Mouse (Mus musculus): ENCODE measurements around the gene Mid1. TPM values are rescaled to one million over a fixed set of nuclear protein-coding genes. Genes with fewer than 3 reads are reported as not detected.

Gene Mid1
- polyA plus RNA-seq, 1 experiment from 2014 or later = 6.7 TPM

DNA sequence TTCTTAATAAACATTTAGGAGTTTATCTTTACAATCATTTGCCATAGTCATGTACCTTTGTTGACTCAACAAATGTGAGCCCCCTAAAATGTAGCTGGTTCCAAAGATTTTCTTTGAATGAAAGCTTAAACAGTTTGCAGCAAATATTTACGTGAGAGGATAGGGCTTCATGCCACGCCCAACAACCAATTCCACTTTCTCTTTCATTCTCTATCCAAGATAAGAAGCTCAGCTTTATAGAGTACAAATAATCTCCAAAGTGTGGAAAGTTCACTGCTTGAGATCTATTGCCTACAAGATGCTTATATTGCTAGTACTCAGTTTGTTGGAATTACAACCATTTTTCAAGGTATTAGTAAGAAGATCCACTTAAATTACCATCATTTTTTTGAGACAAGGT lies 207.6 kb downstream of the Mid1 start:
- ATAC-seq (ENCODE audit: borderline replicate concordance, extremely low read depth, low FRiP score, low TSS enrichment) = no peak
- 66% methylated on average over 2 of the region's 2 CpGs for WGBS
- Histone ChIP-seq H3K27ac (no peak overlapping the region), H3K4me3 (no peak overlapping the region), H3K36me3 (no peaks in the 10 kb centered on the region), H3K9ac (no peak overlapping the region), H3K9me3 (no peaks in the 10 kb centered on the region), H3K4me1 (no peaks in the 10 kb centered on the region), H3K4me2 (no peak overlapping the region), H3K27me3 (peaks cover 3% of the 10 kb centered on the region; the same call in 1 of the 2 replicates)

- no peak overlapping the region for H3K4me3 ChIP-seq
- H3K4me1 ChIP-seq = no peaks in the 10 kb centered on the region
- H3K27ac ChIP-seq = no peak overlapping the region
- no peaks in the 10 kb centered on the region for H3K36me3 ChIP-seq
- WGBS = 37% methylated on average over 3 of the region's 3 CpGs
- no peak for ATAC-seq (ENCODE audit: borderline replicate concordance, extremely low read depth, low FRiP score, low TSS enrichment)
- H3K9me3 ChIP-seq = no peaks in the 10 kb centered on the region
- H3K9ac ChIP-seq = no peak overlapping the region
- no peak overlapping the region for H3K4me2 ChIP-seq
- H3K27me3 ChIP-seq = no peaks in the 10 kb centered on the region; the same call in 1 of the 2 replicates
Measured at GRCm38 (mm10) chrX:169899227-169899950, 214.4 kb downstream of the Mid1 start.

DNA sequence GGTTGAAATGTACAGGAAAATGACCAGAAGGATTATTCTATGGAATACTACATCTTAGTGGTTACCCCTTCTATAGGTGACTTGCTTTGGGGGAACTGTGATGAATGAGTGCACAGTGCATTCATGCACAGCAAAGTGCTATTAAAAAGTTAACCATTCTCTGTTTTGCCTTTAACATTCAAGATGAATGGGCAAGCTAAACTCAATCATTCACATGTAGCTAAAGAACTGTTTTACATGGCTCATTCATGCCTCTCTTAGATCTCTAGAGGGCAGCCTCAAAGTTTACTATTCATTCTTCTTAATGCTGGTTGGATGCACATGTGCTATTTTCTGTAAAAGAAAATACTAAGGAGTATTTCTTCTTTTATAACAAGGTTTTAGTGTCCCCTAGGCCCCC lies 217.9 kb downstream of the Mid1 start:
- Histone ChIP-seq H3K27me3 (peaks cover 6% of the 10 kb centered on the region; the same call in 1 of the 2 replicates), H3K4me1 (0 out of 2 replicates have a peak, but pooled peaks cover 6% of the 10 kb centered on the region), H3K36me3 (no peaks in the 10 kb centered on the region), H3K9ac (no peak overlapping the region), H3K27ac (no peak overlapping the region), H3K9me3 (no peaks in the 10 kb centered on the region), H3K4me2 (no peak overlapping the region), H3K4me3 (no peak overlapping the region)
- ATAC-seq (ENCODE audit: borderline replicate concordance, extremely low read depth, low FRiP score, low TSS enrichment) = no peak

DNA sequence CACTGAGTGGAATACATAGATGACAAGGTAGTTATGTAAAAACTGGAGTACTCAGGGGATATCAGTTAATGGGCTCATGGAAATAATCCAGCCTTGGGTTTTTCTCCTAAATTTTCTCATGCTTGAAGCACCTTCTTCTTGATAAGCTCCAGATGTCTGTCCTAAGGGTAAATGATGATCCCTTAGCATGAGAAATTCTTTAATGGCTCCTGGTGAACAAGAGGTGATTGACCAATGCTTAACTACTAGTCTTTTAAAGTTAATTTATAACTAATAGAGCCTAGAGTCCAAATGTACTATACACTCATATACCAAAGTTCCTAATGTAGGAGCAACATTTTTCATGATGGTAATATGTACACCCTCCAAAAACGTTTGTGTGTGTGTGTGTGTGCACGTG lies 218.7 kb downstream of the Mid1 start:
- 0 out of 2 replicates have a peak, but pooled peaks cover 6% of the 10 kb centered on the region for H3K4me1 ChIP-seq
- whole genome bisulfite sequencing = 57% methylated on average over 2 of the region's 2 CpGs
- H3K9ac ChIP-seq = no peak overlapping the region
- no peaks in the 10 kb centered on the region for H3K36me3 ChIP-seq
- no peak overlapping the region for H3K4me2 ChIP-seq
- H3K27me3 ChIP-seq = peaks cover 14% of the 10 kb centered on the region; the same call in 1 of the 2 replicates
- H3K27ac ChIP-seq = no peak overlapping the region
- no peaks in the 10 kb centered on the region for H3K9me3 ChIP-seq
- H3K4me3 ChIP-seq = no peak overlapping the region
- ATAC-seq (ENCODE audit: borderline replicate concordance, extremely low read depth, low FRiP score, low TSS enrichment) = no peak

DNA sequence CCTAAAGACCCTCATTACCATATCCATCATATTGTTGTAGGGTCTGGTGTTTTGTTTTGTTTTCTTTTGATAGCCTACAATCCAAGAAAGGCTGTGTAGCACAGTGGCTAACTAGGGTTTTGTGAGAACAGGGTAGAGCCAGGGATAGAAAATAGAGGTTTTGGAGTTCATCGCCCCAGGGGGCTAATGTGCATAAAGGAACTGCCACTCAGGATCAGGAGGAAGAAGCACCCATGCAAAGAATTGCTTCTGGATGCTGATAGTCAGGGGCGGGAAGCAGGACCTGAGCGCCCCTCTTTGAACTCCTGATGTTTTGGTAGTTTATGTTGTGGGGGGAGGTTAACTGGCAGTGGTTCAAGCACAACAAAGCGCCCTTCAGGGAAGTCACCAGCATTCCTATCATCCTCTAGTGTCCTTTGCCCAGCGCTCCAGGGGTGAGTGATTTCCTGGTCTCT lies 221.1 kb downstream of the Mid1 start:
- peaks cover 14% of the 10 kb centered on the region; the same call in 1 of the 2 replicates for H3K27me3 ChIP-seq
- ATAC-seq (ENCODE audit: borderline replicate concordance, extremely low read depth, low FRiP score, low TSS enrichment) = no peak
- 34% methylated on average over 5 of the region's 5 CpGs for WGBS
- 0 out of 2 replicates have a peak, but pooled peaks cover 6% of the 10 kb centered on the region for H3K4me1 ChIP-seq
- no peak overlapping the region for H3K4me3 ChIP-seq
- no peaks in the 10 kb centered on the region for H3K36me3 ChIP-seq
- H3K4me2 ChIP-seq = no peak overlapping the region
- no peak overlapping the region for H3K9ac ChIP-seq
- H3K9me3 ChIP-seq = no peaks in the 10 kb centered on the region
- H3K27ac ChIP-seq = no peak overlapping the region

DNA sequence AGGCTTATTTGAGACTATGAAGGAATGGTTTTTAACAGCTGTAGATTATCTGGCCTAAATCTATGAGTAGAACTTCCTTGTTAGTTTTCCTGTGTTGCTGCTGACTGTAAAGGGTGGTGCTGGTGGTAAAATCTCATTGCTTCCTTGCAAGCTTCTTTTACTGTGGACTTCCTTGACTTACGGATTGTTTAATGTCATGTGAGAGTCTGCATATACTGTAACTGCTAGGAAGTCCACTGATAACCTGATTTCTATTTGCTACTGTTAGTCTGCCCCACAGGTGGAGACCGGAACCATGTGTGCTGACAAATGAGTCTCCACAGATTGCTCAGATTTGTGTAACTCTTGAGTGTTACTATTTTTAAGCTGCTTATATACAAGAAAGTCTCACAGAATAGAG lies 224.9 kb downstream of the Mid1 start:
- no peaks in the 10 kb centered on the region for H3K36me3 ChIP-seq
- peaks cover 14% of the 10 kb centered on the region; the same call in 1 of the 2 replicates for H3K27me3 ChIP-seq
- no peak overlapping the region for H3K9ac ChIP-seq
- 63% methylated on average over 2 of the region's 2 CpGs for WGBS
- ATAC-seq (ENCODE audit: borderline replicate concordance, extremely low read depth, low FRiP score, low TSS enrichment) = no peak
- 0 out of 2 replicates have a peak, but pooled peaks cover 6% of the 10 kb centered on the region for H3K4me1 ChIP-seq
- H3K27ac ChIP-seq = no peak overlapping the region
- H3K9me3 ChIP-seq = no peaks in the 10 kb centered on the region
- H3K4me3 ChIP-seq = no peak overlapping the region
- H3K4me2 ChIP-seq = no peak overlapping the region

DNA sequence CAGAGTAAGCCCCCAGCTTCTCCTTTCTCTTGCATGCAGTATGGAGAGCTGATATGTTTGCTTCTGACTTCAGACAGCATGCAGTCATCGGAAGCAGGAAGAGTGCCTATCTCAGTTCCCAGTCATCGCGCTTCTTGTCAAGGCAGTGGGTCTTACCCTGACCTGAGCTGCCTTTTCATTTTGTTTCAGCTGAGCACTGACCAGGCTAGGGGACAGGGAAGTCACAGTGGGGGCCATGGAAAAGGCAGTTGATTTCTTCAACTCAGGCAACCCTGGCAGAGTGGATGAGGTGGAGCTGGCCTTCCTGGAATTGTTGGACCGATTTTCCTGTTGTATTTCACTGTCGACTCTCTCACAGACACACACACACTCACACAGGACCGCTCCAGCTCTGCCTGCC lies 230.7 kb downstream of the Mid1 start:
- WGBS = 63% methylated on average over 6 of the region's 6 CpGs
- Histone ChIP-seq H3K4me3 (no peak overlapping the region), H3K4me1 (no peaks in the 10 kb centered on the region), H3K9ac (no peak overlapping the region), H3K27ac (no peak overlapping the region), H3K27me3 (no peaks in the 10 kb centered on the region; the same call in 1 of the 2 replicates), H3K4me2 (no peak overlapping the region), H3K9me3 (no peaks in the 10 kb centered on the region), H3K36me3 (no peaks in the 10 kb centered on the region)
- no peak for ATAC-seq (ENCODE audit: borderline replicate concordance, extremely low read depth, low FRiP score, low TSS enrichment)

GRCm38 (mm10) chrX:169922541-169922940 lies 237.5 kb downstream of the Mid1 start:
- H3K27me3 ChIP-seq = no peaks in the 10 kb centered on the region; the same call in 1 of the 2 replicates
- no peaks in the 10 kb centered on the region for H3K36me3 ChIP-seq
- H3K4me3 ChIP-seq = no peak overlapping the region
- H3K9ac ChIP-seq = no peak overlapping the region
- H3K9me3 ChIP-seq = no peaks in the 10 kb centered on the region
- no peaks in the 10 kb centered on the region for H3K4me1 ChIP-seq
- no peak overlapping the region for H3K27ac ChIP-seq
- no peak overlapping the region for H3K4me2 ChIP-seq
- no peak for ATAC-seq (ENCODE audit: borderline replicate concordance, extremely low read depth, low FRiP score, low TSS enrichment)
- WGBS = 87% methylated on average over 2 of the region's 2 CpGs

DNA sequence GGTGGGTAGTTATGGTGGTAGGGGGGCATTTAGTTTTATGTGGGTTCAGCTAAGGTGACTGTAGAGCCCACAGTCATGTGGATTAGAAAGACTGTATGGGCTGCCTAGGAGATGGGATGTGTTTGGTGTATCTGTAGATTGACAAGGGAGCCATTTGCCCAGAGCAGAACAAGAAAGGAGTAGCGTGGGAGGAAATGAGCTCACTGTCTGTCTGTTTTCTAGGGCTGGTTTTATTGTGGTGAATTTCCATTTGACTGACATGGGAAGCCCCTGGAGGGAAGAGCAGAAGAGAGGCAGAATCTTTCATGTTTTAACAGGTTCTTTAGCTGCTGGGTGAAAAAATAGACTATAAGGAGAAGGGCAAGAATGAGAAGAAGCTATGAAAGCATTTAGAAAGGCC lies 238.4 kb downstream of the Mid1 start:
- Histone ChIP-seq H3K9ac (no peak overlapping the region), H3K4me1 (no peaks in the 10 kb centered on the region), H3K27ac (no peak overlapping the region), H3K9me3 (no peaks in the 10 kb centered on the region), H3K4me3 (no peak overlapping the region), H3K27me3 (no peaks in the 10 kb centered on the region; the same call in 1 of the 2 replicates), H3K36me3 (no peaks in the 10 kb centered on the region), H3K4me2 (no peak overlapping the region)
- no peak for ATAC-seq (ENCODE audit: borderline replicate concordance, extremely low read depth, low FRiP score, low TSS enrichment)
- WGBS = 52% methylated on average over 1 of the region's 1 CpGs

DNA sequence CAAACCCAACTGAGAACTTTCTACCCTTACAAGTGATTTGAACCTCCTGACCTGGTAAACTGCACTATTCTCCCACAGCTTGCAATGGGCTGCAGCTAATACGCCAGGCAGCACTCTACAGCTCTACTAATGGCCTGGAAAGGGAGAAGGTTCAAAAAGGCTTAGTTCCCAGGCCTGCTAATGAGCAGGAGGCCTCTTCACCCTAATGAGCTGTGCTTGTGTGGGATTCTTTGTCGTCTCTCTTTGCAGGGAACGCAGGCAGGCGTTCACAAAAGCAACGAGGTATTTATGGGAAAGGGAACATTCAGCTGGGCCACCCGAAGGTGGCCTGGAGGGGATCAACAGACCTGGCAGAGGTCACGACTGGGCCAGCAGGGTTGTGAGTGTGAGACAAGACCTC lies 240.6 kb downstream of the Mid1 start:
- H3K9ac ChIP-seq = no peak overlapping the region
- no peaks in the 10 kb centered on the region for H3K9me3 ChIP-seq
- 57% methylated on average over 7 of the region's 7 CpGs for WGBS
- no peak overlapping the region for H3K4me3 ChIP-seq
- peaks cover 3% of the 10 kb centered on the region; the same call in 1 of the 2 replicates for H3K27me3 ChIP-seq
- no peaks in the 10 kb centered on the region for H3K4me1 ChIP-seq
- H3K4me2 ChIP-seq = no peak overlapping the region
- no peak overlapping the region for H3K27ac ChIP-seq
- no peak for ATAC-seq (ENCODE audit: borderline replicate concordance, extremely low read depth, low FRiP score, low TSS enrichment)
- H3K36me3 ChIP-seq = no peaks in the 10 kb centered on the region

DNA sequence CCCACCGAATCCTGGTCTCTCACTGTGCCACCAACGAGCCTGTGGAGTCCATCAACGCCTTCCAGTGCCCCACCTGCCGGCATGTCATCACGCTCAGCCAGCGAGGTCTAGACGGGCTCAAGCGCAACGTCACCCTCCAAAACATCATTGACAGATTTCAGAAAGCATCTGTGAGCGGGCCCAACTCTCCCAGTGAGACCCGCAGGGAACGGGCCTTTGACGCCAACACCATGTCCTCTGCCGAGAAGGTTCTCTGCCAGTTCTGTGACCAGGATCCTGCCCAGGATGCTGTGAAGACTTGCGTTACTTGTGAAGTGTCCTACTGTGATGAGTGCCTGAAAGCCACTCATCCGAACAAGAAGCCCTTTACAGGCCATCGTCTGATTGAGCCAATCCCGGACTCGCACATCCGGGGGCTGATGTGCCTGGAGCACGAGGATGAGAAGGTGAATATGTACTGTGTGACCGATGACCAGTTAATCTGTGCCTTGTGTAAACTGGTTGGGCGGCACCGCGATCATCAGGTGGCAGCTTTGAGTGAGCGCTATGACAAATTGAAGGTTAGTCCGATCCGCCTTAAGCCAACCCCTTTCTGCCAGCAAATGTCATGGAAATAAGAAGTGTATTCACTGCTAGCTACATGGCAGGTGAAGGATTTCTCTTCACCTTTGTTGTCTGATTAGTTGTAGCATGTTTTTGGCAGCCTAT lies 242.3 kb downstream of the Mid1 start:
- H3K9ac ChIP-seq = no peak overlapping the region
- no peaks in the 10 kb centered on the region for H3K36me3 ChIP-seq
- no peak overlapping the region for H3K4me3 ChIP-seq
- no peak for ATAC-seq (ENCODE audit: borderline replicate concordance, extremely low read depth, low FRiP score, low TSS enrichment)
- WGBS = 81% methylated on average over 28 of the region's 28 CpGs
- no peak overlapping the region for H3K4me2 ChIP-seq
- no peaks in the 10 kb centered on the region for H3K9me3 ChIP-seq
- no peaks in the 10 kb centered on the region for H3K4me1 ChIP-seq
- H3K27me3 ChIP-seq = 0 out of 2 replicates have a peak, but pooled peaks cover 3% of the 10 kb centered on the region
- no peak overlapping the region for H3K27ac ChIP-seq

- no peak overlapping the region for H3K9ac ChIP-seq
- ATAC-seq (ENCODE audit: borderline replicate concordance, extremely low read depth, low FRiP score, low TSS enrichment) = no peak
- H3K4me3 ChIP-seq = no peak overlapping the region
- WGBS = 60% methylated on average over 2 of the region's 2 CpGs
- 0 out of 2 replicates have a peak, but pooled peaks cover 3% of the 10 kb centered on the region for H3K27me3 ChIP-seq
- H3K9me3 ChIP-seq = no peaks in the 10 kb centered on the region
- H3K4me2 ChIP-seq = no peak overlapping the region
- H3K4me1 ChIP-seq = no peaks in the 10 kb centered on the region
- H3K36me3 ChIP-seq = no peaks in the 10 kb centered on the region
- no peak overlapping the region for H3K27ac ChIP-seq
Measured at GRCm38 (mm10) chrX:169930868-169931267, 245.9 kb downstream of the Mid1 start.

All from lung, embryonic 15.5 days (tissue).